Mouse (Mus musculus): ENCODE data around the gene Trappc2. TPM values are rescaled to one million over a fixed set of nuclear protein-coding genes. Genes with fewer than 3 reads are reported as not detected.
A peak's percentile ranks its signal among the peaks of the same experiment; 100 is the strongest.

Gene Trappc2
- polyA plus RNA-seq, 1 experiment from 2014 or later = 32.4 TPM

- Histone ChIP-seq H3K9me3 (no peaks in the 10 kb centered on the region), H3K4me1 (no peaks in the 10 kb centered on the region), H3K4me3 (peak overlapping the region; percentile 71), H3K36me3 (no peaks in the 10 kb centered on the region; the same call in 1 of the 2 replicates), H3K27ac (peak overlapping the region; percentile 93), H3K27me3 (ENCODE audit: insufficient read depth, poor library complexity, severe bottlenecking) (no peaks in the 10 kb centered on the region)
- DNase-seq (ENCODE audit: low spot score) = no peak
- WGBS = 24% methylated on average over 28 of the region's 28 CpGs
These were observed 38.4 kb downstream of the Trappc2 start for GRCm38 (mm10) chrX:166478631-166479364.

GRCm38 (mm10) chrX:166479365-166479983 is 39.1 kb downstream of the Trappc2 start, which contains the start of gene Rab9:
Rab9 (minus strand) TSS chrX:166479867.
- WGBS = 14% methylated on average over 39 of the region's 41 CpGs
- no peaks in the 10 kb centered on the region for H3K4me1 ChIP-seq
- DNase-seq (ENCODE audit: low spot score) = peak; percentile 96
- H3K27me3 ChIP-seq (ENCODE audit: insufficient read depth, poor library complexity, severe bottlenecking) = no peaks in the 10 kb centered on the region
- H3K36me3 ChIP-seq = no peaks in the 10 kb centered on the region; the same call in 1 of the 2 replicates
- peak within 1 kb of the TSS; percentile 93 for H3K27ac ChIP-seq
- no peaks in the 10 kb centered on the region for H3K9me3 ChIP-seq
- peak within 1 kb of the TSS; percentile 71 for H3K4me3 ChIP-seq

GRCm38 (mm10) chrX:166495052-166495451 is 54.7 kb downstream of the Trappc2 start:
- Histone ChIP-seq H3K36me3 (no peaks in the 10 kb centered on the region), H3K4me1 (no peaks in the 10 kb centered on the region), H3K4me3 (no peak overlapping the region), H3K27me3 (ENCODE audit: insufficient read depth, poor library complexity, severe bottlenecking) (no peaks in the 10 kb centered on the region), H3K27ac (no peak overlapping the region), H3K9me3 (no peaks in the 10 kb centered on the region)
- WGBS = 81% methylated on average over 2 of the region's 2 CpGs
- DNase-seq (ENCODE audit: low spot score) = no peak

GRCm38 (mm10) chrX:166497771-166498170 is 57.4 kb downstream of the Trappc2 start:
- H3K4me3 ChIP-seq = no peak overlapping the region
- H3K4me1 ChIP-seq = no peaks in the 10 kb centered on the region
- no peak overlapping the region for H3K27ac ChIP-seq
- no peaks in the 10 kb centered on the region for H3K9me3 ChIP-seq
- no peaks in the 10 kb centered on the region for H3K27me3 ChIP-seq (ENCODE audit: insufficient read depth, poor library complexity, severe bottlenecking)
- no peak for DNase-seq (ENCODE audit: low spot score)
- H3K36me3 ChIP-seq = 0 out of 2 replicates have a peak, but pooled peaks cover under 1% of the 10 kb centered on the region
- WGBS = 60% methylated on average over 4 of the region's 4 CpGs

GRCm38 (mm10) chrX:166499496-166500190 is 59.3 kb downstream of the Trappc2 start:
- no peak overlapping the region for H3K4me3 ChIP-seq
- no peak for DNase-seq (ENCODE audit: low spot score)
- no peaks in the 10 kb centered on the region for H3K27me3 ChIP-seq (ENCODE audit: insufficient read depth, poor library complexity, severe bottlenecking)
- no peaks in the 10 kb centered on the region for H3K4me1 ChIP-seq
- H3K36me3 ChIP-seq = 0 out of 2 replicates have a peak, but pooled peaks cover 6% of the 10 kb centered on the region
- H3K27ac ChIP-seq = no peak overlapping the region
- 75% methylated on average over 1 of the region's 1 CpGs for WGBS
- H3K9me3 ChIP-seq = no peaks in the 10 kb centered on the region

Other genes starting within 250 kb of the Trappc2 start
- 3.2 and 4.5 TPM in 2 replicates for gene Gpm6b, start 201.7 kb upstream of the Trappc2 start, polyA plus RNA-seq (2016; fragmentation: Nextera tagmentation; extraction: Ambion mirVana)
- 4.8 and 6.0 TPM in 2 replicates for gene Ofd1, start 130 bp downstream of the Trappc2 start, polyA plus RNA-seq (2016; fragmentation: Nextera tagmentation; extraction: Ambion mirVana)
- 33.4 and 38.7 TPM in 2 replicates for gene Rab9, start 39.3 kb downstream of the Trappc2 start, polyA plus RNA-seq (2016; fragmentation: Nextera tagmentation; extraction: Ambion mirVana)
- 7.0 and 8.0 TPM in 2 replicates for gene Tceanc, start 78.0 kb downstream of the Trappc2 start, polyA plus RNA-seq (2016; fragmentation: Nextera tagmentation; extraction: Ambion mirVana)
- 1.9 and 2.3 TPM in 2 replicates for gene Egfl6, start 145.1 kb downstream of the Trappc2 start, polyA plus RNA-seq (2016; fragmentation: Nextera tagmentation; extraction: Ambion mirVana)

All from heart, embryonic 10.5 days (tissue).